Mouse (Mus musculus): ENCODE results near the gene Jam3. TPM values are rescaled to one million over a fixed set of nuclear protein-coding genes. Genes with fewer than 3 reads are reported as not detected.

Jam3 gene
- polyA plus RNA-seq, 1 experiment: 0.03 TPM

DNA sequence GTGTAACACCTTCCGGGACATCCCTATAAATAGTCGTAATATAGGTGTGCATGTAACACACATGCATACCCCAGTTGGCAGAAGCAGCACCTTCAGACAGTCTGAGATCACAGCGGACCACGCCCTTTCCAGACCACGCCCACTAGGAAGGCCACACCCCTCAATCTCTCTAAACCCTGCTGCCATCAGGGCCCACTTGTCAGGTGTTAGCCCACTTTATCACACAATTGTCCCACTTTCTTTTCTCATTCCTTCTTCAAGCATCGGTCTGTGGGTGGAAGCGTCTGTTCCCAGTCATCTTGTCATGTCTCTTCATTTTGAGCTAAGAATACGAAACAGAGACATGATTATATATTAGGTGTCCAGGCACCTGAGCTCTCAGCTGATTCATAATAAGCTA, 35.2 kb upstream of the Jam3 start:
- TF ChIP-seq TAL1 (IDR thresholded peaks at IDR 0.05; ENCODE audit: low read length): no peak
- TF ChIP-seq GATA1 (IDR thresholded peaks at IDR 0.05; ENCODE audit: low read length): no peak
- H3K36me3 ChIP-seq (ENCODE audit: control insufficient read depth): no peaks in the 10 kb centered on the region
- peaks cover 4% of the 10 kb centered on the region; the same call in 1 of the 2 replicates for H3K27me3 ChIP-seq (ENCODE audit: control insufficient read depth)
- H3K4me1 ChIP-seq (ENCODE audit: control insufficient read depth): no peaks in the 10 kb centered on the region
- H3K4me3 ChIP-seq (replicated peaks): no peak overlapping the region
- no peaks in the 10 kb centered on the region for H3K9me3 ChIP-seq (ENCODE audit: control insufficient read depth, low read length)

GRCm38 (mm10) chr9:27189306-27189705, 34.1 kb upstream of the Jam3 start:
- no peaks in the 10 kb centered on the region for H3K9me3 ChIP-seq (ENCODE audit: control insufficient read depth, low read length)
- H3K4me3 ChIP-seq (replicated peaks): no peak overlapping the region
- TF ChIP-seq TAL1 (IDR thresholded peaks at IDR 0.05; ENCODE audit: low read length) (no peak), GATA1 (IDR thresholded peaks at IDR 0.05; ENCODE audit: low read length) (no peak)
- peaks cover 4% of the 10 kb centered on the region; the same call in 1 of the 2 replicates for H3K27me3 ChIP-seq (ENCODE audit: control insufficient read depth)
- H3K4me1 ChIP-seq (ENCODE audit: control insufficient read depth): no peaks in the 10 kb centered on the region
- no peaks in the 10 kb centered on the region for H3K36me3 ChIP-seq (ENCODE audit: control insufficient read depth)

DNA sequence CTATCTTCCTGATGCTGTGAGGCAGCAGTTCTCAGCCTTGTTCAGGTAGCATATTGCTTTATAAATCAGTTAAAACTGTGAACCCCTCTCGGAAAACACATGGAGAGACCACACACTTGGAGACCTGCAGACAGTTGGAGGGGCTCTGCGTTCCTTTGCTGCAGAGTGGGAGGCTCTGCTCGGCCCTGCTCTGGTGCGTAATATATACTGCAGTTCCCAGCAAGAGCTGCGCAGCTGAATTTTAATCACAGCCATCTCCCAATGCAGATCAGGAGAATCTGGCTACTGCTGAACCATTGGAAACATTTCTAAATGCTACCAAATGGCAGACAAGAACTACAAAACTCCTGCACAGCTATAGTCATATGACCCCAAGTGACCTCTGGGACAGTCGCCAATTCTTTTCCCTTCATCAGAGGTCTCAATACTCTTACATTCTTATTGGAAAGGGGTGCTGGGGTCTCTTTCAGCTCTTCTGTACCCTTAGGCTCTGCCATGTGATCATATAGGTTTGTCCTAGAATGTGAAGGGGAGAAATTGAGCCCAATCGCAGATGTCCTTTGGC, 33.5 kb upstream of the Jam3 start:
- Histone ChIP-seq H3K36me3 (ENCODE audit: control insufficient read depth) (no peaks in the 10 kb centered on the region), H3K9me3 (ENCODE audit: control insufficient read depth, low read length) (no peaks in the 10 kb centered on the region), H3K27me3 (ENCODE audit: control insufficient read depth) (peaks cover 4% of the 10 kb centered on the region; the same call in 1 of the 2 replicates), H3K4me1 (ENCODE audit: control insufficient read depth) (no peaks in the 10 kb centered on the region), H3K4me3 (replicated peaks) (no peak overlapping the region)
- no peak for TF ChIP-seq GATA1 (IDR thresholded peaks at IDR 0.05; ENCODE audit: low read length)
- no peak for TF ChIP-seq TAL1 (IDR thresholded peaks at IDR 0.05; ENCODE audit: low read length)

DNA sequence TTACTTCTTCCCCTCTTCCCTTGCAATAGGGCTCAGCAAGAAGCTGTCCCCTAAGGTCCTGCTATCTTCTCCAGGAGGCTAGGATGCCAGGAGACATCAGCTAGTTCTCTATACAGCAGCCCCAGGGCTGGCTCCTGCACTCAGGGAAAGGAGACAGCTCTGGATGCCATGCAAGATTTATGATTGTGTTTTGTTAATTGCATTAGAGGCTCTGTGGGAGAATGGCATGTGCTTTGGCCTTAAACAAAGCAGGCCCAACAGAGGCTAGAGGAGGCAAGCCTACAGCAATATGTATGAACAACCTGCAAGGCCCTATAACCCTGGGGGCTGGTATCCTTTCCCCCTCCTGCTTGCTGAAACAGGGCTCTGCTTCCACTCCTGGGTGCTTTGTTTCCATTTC, 30.6 kb upstream of the Jam3 start:
- no peaks in the 10 kb centered on the region for H3K9me3 ChIP-seq (ENCODE audit: control insufficient read depth, low read length)
- no peaks in the 10 kb centered on the region for H3K36me3 ChIP-seq (ENCODE audit: control insufficient read depth)
- no peak overlapping the region for H3K4me3 ChIP-seq (replicated peaks)
- H3K4me1 ChIP-seq (ENCODE audit: control insufficient read depth): no peaks in the 10 kb centered on the region
- no peaks in the 10 kb centered on the region for H3K27me3 ChIP-seq (ENCODE audit: control insufficient read depth)
- no peak for TF ChIP-seq GATA1 (IDR thresholded peaks at IDR 0.05; ENCODE audit: low read length)
- TF ChIP-seq TAL1 (IDR thresholded peaks at IDR 0.05; ENCODE audit: low read length): no peak

- H3K9me3 ChIP-seq (ENCODE audit: control insufficient read depth, low read length): no peaks in the 10 kb centered on the region
- no peak overlapping the region for H3K4me3 ChIP-seq (replicated peaks)
- no peaks in the 10 kb centered on the region for H3K27me3 ChIP-seq (ENCODE audit: control insufficient read depth)
- TF ChIP-seq TAL1 (IDR thresholded peaks at IDR 0.05; ENCODE audit: low read length) (no peak), GATA1 (IDR thresholded peaks at IDR 0.05; ENCODE audit: low read length) (no peak)
- no peaks in the 10 kb centered on the region for H3K36me3 ChIP-seq (ENCODE audit: control insufficient read depth)
- no peaks in the 10 kb centered on the region for H3K4me1 ChIP-seq (ENCODE audit: control insufficient read depth)
Measured at GRCm38 (mm10) chr9:27182087-27182486, 26.9 kb upstream of the Jam3 start.

- TF ChIP-seq TAL1 (IDR thresholded peaks at IDR 0.05; ENCODE audit: low read length) (no peak; the same call in 2 of the 3 replicates), GATA1 (IDR thresholded peaks at IDR 0.05; ENCODE audit: low read length) (no peak)
- no peaks in the 10 kb centered on the region for H3K9me3 ChIP-seq (ENCODE audit: control insufficient read depth, low read length)
- no peaks in the 10 kb centered on the region for H3K27me3 ChIP-seq (ENCODE audit: control insufficient read depth)
- no peaks in the 10 kb centered on the region for H3K36me3 ChIP-seq (ENCODE audit: control insufficient read depth)
- no peak overlapping the region for H3K4me3 ChIP-seq (replicated peaks)
- no peaks in the 10 kb centered on the region for H3K4me1 ChIP-seq (ENCODE audit: control insufficient read depth)
Measured at GRCm38 (mm10) chr9:27180492-27180891, 25.3 kb upstream of the Jam3 start.

- Histone ChIP-seq H3K9me3 (ENCODE audit: control insufficient read depth, low read length) (no peaks in the 10 kb centered on the region), H3K36me3 (ENCODE audit: control insufficient read depth) (no peaks in the 10 kb centered on the region), H3K27me3 (ENCODE audit: control insufficient read depth) (no peaks in the 10 kb centered on the region), H3K4me1 (ENCODE audit: control insufficient read depth) (no peaks in the 10 kb centered on the region), H3K4me3 (replicated peaks) (no peak overlapping the region)
- TF ChIP-seq TAL1 (IDR thresholded peaks at IDR 0.05; ENCODE audit: low read length) (no peak), GATA1 (IDR thresholded peaks at IDR 0.05; ENCODE audit: low read length) (no peak)
Measured at GRCm38 (mm10) chr9:27178935-27179334, 23.7 kb upstream of the Jam3 start.

DNA sequence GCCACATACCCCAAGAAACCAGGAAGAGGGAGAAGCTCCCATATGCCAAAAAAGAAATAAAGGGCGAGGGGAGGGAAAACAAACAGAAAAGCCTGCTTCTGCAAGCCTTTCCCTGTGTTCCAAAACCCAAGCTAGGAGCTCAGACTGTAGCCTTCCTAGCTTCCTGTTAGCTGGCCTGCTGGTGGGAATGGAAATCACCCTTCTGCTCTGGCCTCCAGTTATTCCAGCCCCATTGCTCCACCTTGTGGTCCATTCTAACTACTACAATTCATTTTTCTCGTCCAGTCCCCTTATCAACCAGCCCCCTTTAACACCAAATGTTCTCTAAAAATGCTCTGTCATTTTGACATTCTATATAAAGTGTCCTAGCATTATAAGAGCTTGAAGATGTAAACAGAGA, 20.9 kb upstream of the Jam3 start:
- H3K9me3 ChIP-seq (ENCODE audit: control insufficient read depth, low read length): no peaks in the 10 kb centered on the region
- H3K36me3 ChIP-seq (ENCODE audit: control insufficient read depth): no peaks in the 10 kb centered on the region
- no peak for TF ChIP-seq TAL1 (IDR thresholded peaks at IDR 0.05; ENCODE audit: low read length)
- TF ChIP-seq GATA1 (IDR thresholded peaks at IDR 0.05; ENCODE audit: low read length): no peak
- no peaks in the 10 kb centered on the region for H3K4me1 ChIP-seq (ENCODE audit: control insufficient read depth)
- H3K4me3 ChIP-seq (replicated peaks): no peak overlapping the region
- no peaks in the 10 kb centered on the region for H3K27me3 ChIP-seq (ENCODE audit: control insufficient read depth)

DNA sequence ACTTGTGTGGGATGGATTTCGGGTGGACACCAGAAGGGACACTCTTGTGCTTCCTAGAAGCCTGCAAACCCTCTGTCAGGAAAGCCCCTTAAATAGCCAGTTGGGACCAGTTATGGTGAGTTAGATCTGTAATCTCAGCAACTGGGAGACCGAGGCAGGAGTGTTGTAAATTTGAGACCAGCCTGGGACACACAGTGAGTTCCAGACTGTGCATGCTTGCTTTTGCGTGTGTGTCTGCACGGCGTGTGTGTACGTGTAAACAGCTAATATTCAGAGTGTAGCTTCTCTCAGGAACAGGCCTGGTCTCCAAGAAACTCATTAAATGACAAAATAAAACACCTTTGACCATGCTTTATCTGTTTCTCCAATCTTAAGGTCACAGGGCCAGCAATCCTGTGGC, 20.5 kb upstream of the Jam3 start:
- Histone ChIP-seq H3K4me3 (replicated peaks) (no peak overlapping the region), H3K9me3 (ENCODE audit: control insufficient read depth, low read length) (no peaks in the 10 kb centered on the region), H3K4me1 (ENCODE audit: control insufficient read depth) (no peaks in the 10 kb centered on the region), H3K27me3 (ENCODE audit: control insufficient read depth) (no peaks in the 10 kb centered on the region), H3K36me3 (ENCODE audit: control insufficient read depth) (no peaks in the 10 kb centered on the region)
- TF ChIP-seq GATA1 (IDR thresholded peaks at IDR 0.05; ENCODE audit: low read length) (no peak), TAL1 (IDR thresholded peaks at IDR 0.05; ENCODE audit: low read length) (no peak)

DNA sequence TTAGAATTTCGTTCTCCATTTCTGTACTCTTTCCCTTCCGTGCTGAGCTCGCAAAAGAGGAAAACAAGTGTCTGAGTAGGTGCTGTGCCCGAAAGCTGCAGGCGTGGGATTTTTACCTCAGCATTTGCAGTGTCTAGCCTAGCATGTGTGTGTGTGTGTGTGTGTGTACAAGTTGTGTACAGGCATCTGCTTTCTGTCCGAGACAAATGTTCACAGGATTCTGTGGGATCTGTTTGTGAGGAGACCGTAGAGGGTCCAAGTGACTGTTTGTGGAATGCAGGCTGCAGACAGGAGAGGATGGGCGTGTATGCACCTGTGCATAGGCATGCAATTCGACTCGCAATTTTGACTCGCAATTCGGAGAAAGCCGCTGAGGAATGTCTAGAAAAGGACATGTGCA, 20.0 kb upstream of the Jam3 start:
- TF ChIP-seq GATA1 (IDR thresholded peaks at IDR 0.05; ENCODE audit: low read length) (no peak), TAL1 (IDR thresholded peaks at IDR 0.05; ENCODE audit: low read length) (no peak)

More for the DNA sequence above, 20.0 kb upstream of the Jam3 start:
- Histone ChIP-seq H3K27me3 (ENCODE audit: control insufficient read depth) (no peaks in the 10 kb centered on the region), H3K4me1 (ENCODE audit: control insufficient read depth) (no peaks in the 10 kb centered on the region), H3K4me3 (replicated peaks) (no peak overlapping the region), H3K9me3 (ENCODE audit: control insufficient read depth, low read length) (no peaks in the 10 kb centered on the region), H3K36me3 (ENCODE audit: control insufficient read depth) (no peaks in the 10 kb centered on the region)

Data from erythroblast, embryonic 14.5 days (primary cell).